Mouse (Mus musculus) MEL (cell line): ENCODE measurements around the gene Mrvi1.
A peak's percentile ranks its signal among the peaks of the same experiment; 100 is the strongest.

Experiments
- CTCF ChIP-seq, 3 experiments: IDR thresholded peaks in 2 of 3; conservative IDR thresholded peaks in 1 of 3; 2 replicates each; pipeline ENCODE4 v1.5.1; 2011 to 2012; ENCODE audit warnings: low read length in 3 of 3, low read depth in 2 of 3, mild to moderate bottlenecking in 2 of 3, improper control_type of control experiment in 1 of 3, inconsistent platforms in 1 of 3, mixed read lengths in 1 of 3, moderate library complexity in 1 of 3; ENCODE audit not compliant: control insufficient read depth in 1 of 3, insufficient read depth in 1 of 3, poor library complexity in 1 of 3, severe bottlenecking in 1 of 3
- EP300 ChIP-seq, 2 experiments: IDR thresholded peaks; 2 replicates each; pipeline ENCODE4 v1.6.1; 2011; ENCODE audit warnings: improper control_type of control experiment in 2 of 2, low read length in 2 of 2, low read depth in 1 of 2, mild to moderate bottlenecking in 1 of 2
- ETS1 ChIP-seq: IDR thresholded peaks from 2 replicates; pipeline ENCODE4 v1.6.1; 2012; ENCODE audit warnings: low read depth, mild to moderate bottlenecking, inconsistent platforms, low read length, improper control_type of control experiment, moderate library complexity
- HCFC1 ChIP-seq: IDR thresholded peaks from 2 replicates; pipeline ENCODE4 v1.6.1; 2012; ENCODE audit warnings: low read depth, mild to moderate bottlenecking, inconsistent platforms, low read length, improper control_type of control experiment, moderate library complexity
- NRF1 ChIP-seq: IDR thresholded peaks from 2 replicates; pipeline ENCODE4 v1.6.1; 2014; ENCODE audit warnings: low read depth, mild to moderate bottlenecking, inconsistent platforms, low read length, improper control_type of control experiment, moderate library complexity; ENCODE audit not compliant: poor library complexity, insufficient read depth, severe bottlenecking
- POLR2A ChIP-seq, 2 experiments: IDR thresholded peaks; 2 replicates each; pipeline ENCODE4 v1.6.1; 2011 to 2012; ENCODE audit warnings: low read length in 2 of 2, mild to moderate bottlenecking in 2 of 2, control low read depth in 1 of 2, improper control_type of control experiment in 1 of 2, low read depth in 1 of 2, moderate library complexity in 1 of 2; ENCODE audit not compliant: control insufficient read depth in 1 of 2, insufficient read depth in 1 of 2, poor library complexity in 1 of 2
- TCF12 ChIP-seq: IDR thresholded peaks from 2 replicates; pipeline ENCODE4 v1.6.1; 2014; ENCODE audit warnings: low read depth, mild to moderate bottlenecking, inconsistent platforms, low read length, improper control_type of control experiment, moderate library complexity
- UBTF ChIP-seq: IDR thresholded peaks from 2 replicates; pipeline ENCODE4 v1.6.1; 2012; ENCODE audit warnings: low read depth, mild to moderate bottlenecking, inconsistent platforms, low read length, improper control_type of control experiment, moderate library complexity, borderline replicate concordance; ENCODE audit not compliant: insufficient read depth
- USF1 ChIP-seq: IDR thresholded peaks from 2 replicates; pipeline ENCODE4 v1.6.1; 2014; ENCODE audit warnings: low read depth, mild to moderate bottlenecking, inconsistent platforms, low read length, improper control_type of control experiment, moderate library complexity

GRCm38 (mm10) chr7:110946731-110947130 is 35.5 kb downstream of the Mrvi1 start:
- no peak for TF ChIP-seq POLR2A (IDR thresholded peaks at IDR 0.05; ENCODE audit: control insufficient read depth in 1 of 2, insufficient read depth in 1 of 2, low read depth in 1 of 2, low read length in 2 of 2, poor library complexity in 1 of 2)
- TF ChIP-seq UBTF = no peak
- no peak for TF ChIP-seq EP300 (IDR thresholded peaks at IDR 0.05; ENCODE audit: low read depth in 1 of 2, low read length in 2 of 2)
- TF ChIP-seq HCFC1 = no peak
- TF ChIP-seq CTCF (IDR thresholded peaks at IDR 0.05 in 2 of 3, conservative IDR thresholded peaks at IDR 0.05 in 1 of 3; ENCODE audit: control insufficient read depth in 1 of 3, insufficient read depth in 1 of 3, low read depth in 2 of 3, low read length in 3 of 3, poor library complexity in 1 of 3, severe bottlenecking in 1 of 3) = peak; percentile 25 to 71 (median 33); a peak in 4 of 6 replicates
- no peak for TF ChIP-seq ETS1
- no peak for TF ChIP-seq USF1
- no peak for TF ChIP-seq TCF12
- TF ChIP-seq NRF1 = no peak
